Mouse (Mus musculus) stomach, postnatal 0 days (tissue): ENCODE results near the gene Myd88.

ENCODE experiments used
- CTCF ChIP-seq: IDR thresholded peaks from 2 replicates; pipeline ENCODE4 v1.5.1; 2016; ENCODE audit warnings: antibody characterized with exemption, low read depth, mild to moderate bottlenecking, moderate library complexity
- EP300 ChIP-seq: optimal IDR thresholded peaks from 2 replicates; pipeline ENCODE3; 2016; ENCODE audit warnings: antibody characterized with exemption

DNA sequence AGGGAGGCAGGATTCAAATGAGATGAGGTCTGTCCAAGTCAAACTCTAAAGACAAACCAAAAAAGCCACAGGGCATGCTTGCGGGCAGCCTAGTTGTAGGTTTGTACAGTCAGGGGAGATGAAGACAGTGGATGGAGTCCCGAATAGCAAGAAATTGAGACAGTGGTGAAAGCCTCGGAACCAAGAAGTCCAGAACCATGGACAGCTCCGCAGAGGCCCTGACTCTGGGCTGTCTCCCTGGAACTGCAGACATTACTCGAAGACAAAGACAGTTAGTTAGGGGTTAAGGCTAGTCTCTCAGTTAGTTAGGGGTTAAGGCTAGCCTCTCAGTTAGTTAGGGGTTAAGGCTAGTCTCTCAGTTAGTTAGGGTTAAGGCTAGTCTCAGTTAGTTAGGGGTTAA, 47.7 kb upstream of the Myd88 start:
- TF ChIP-seq CTCF (no peak), EP300 (no peak)
